Mouse (Mus musculus): Measurements from ENCODE around the gene Snx10. TPM values are rescaled to one million over a fixed set of nuclear protein-coding genes. Genes with fewer than 3 reads are reported as not detected.

The Snx10 gene
- polyA plus RNA-seq, 1 experiment from 2014 or later, result 17.2 TPM

GRCm38 (mm10) chr6:51497321-51498111, 26.2 kb upstream of the Snx10 start:
- no peak for ATAC-seq (replicated peaks; ENCODE audit: extremely low read depth, insufficient read depth, low FRiP score)
- H3K4me2 ChIP-seq (ENCODE audit: low read depth, low read length), result no peak overlapping the region
- H3K36me3 ChIP-seq (ENCODE audit: control insufficient read depth, insufficient read depth), result no peaks in the 10 kb centered on the region
- H3K4me3 ChIP-seq (ENCODE audit: low read length), result no peak overlapping the region
- no peak overlapping the region for H3K9ac ChIP-seq (ENCODE audit: low read length)
- H3K27ac ChIP-seq (ENCODE audit: low read length), result no peak overlapping the region
- H3K27me3 ChIP-seq (ENCODE audit: control insufficient read depth, insufficient read depth, low read length), result no peaks in the 10 kb centered on the region
- 52% methylated on average over 8 of the region's 8 CpGs for WGBS
- no peaks in the 10 kb centered on the region for H3K4me1 ChIP-seq (ENCODE audit: control insufficient read depth, insufficient read depth, low read length)
- H3K9me3 ChIP-seq (replicated peaks; ENCODE audit: control insufficient read depth, low read length), result no peaks in the 10 kb centered on the region

DNA sequence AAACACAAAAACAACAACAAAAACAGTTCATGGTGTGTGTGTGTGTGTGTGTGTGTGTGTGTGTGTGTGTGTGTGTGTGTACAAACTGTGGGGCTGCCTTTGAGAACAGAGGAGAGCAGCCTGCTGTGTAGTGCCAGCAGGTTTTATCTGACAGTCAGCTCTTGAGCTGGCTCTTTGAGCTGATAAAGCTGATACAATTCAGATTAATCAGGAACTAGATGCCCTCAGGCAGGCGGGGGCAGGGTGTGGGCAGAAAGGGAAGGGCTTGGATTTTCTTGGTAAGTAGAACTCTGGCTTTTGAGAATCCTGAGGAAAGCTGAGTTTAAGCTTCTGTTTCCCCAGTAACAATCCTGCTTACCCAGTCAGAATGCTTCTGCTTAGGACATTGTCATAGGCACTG, 18.0 kb upstream of the Snx10 start:
- no peak overlapping the region for H3K9ac ChIP-seq (ENCODE audit: low read length)
- no peak overlapping the region for H3K4me2 ChIP-seq (ENCODE audit: low read depth, low read length)
- no peaks in the 10 kb centered on the region for H3K27me3 ChIP-seq (ENCODE audit: control insufficient read depth, insufficient read depth, low read length)
- no peak overlapping the region for H3K27ac ChIP-seq (ENCODE audit: low read length)
- no peak overlapping the region for H3K4me3 ChIP-seq (ENCODE audit: low read length)
- no peak for ATAC-seq (replicated peaks; ENCODE audit: extremely low read depth, insufficient read depth, low FRiP score)
- 44% methylated on average over 1 of the region's 1 CpGs for WGBS
- H3K36me3 ChIP-seq (ENCODE audit: control insufficient read depth, insufficient read depth), result no peaks in the 10 kb centered on the region
- no peaks in the 10 kb centered on the region for H3K9me3 ChIP-seq (replicated peaks; ENCODE audit: control insufficient read depth, low read length)
- no peaks in the 10 kb centered on the region; the same call in 1 of the 2 replicates for H3K4me1 ChIP-seq (ENCODE audit: control insufficient read depth, insufficient read depth, low read length)

DNA sequence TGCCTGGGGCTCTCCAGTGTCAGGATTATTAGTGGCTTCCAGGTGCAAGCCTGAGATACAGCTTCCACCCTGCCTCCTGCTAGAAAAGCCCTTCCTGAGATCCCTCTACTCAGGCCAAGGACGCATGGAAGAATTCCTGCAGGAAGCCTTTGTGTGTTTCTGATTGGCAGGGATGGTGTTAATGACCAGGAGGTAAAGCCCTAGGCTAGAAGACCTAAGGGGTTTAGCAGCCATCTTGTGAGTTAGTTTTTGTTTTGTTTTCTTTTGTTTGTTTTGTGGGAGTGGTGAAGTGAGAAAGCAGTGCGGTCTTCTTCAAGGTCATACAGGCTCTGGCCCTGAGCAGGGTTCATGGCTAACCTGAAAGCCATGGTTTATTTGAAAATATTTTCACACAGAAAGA, 16.1 kb upstream of the Snx10 start:
- Histone ChIP-seq H3K4me2 (ENCODE audit: low read depth, low read length) (no peak overlapping the region), H3K4me1 (ENCODE audit: control insufficient read depth, insufficient read depth, low read length) (no peaks in the 10 kb centered on the region; the same call in 1 of the 2 replicates), H3K36me3 (ENCODE audit: control insufficient read depth, insufficient read depth) (no peaks in the 10 kb centered on the region), H3K27me3 (ENCODE audit: control insufficient read depth, insufficient read depth, low read length) (no peaks in the 10 kb centered on the region), H3K4me3 (ENCODE audit: low read length) (no peak overlapping the region), H3K9ac (ENCODE audit: low read length) (no peak overlapping the region), H3K27ac (ENCODE audit: low read length) (no peak overlapping the region), H3K9me3 (replicated peaks; ENCODE audit: control insufficient read depth, low read length) (no peaks in the 10 kb centered on the region)
- no peak for ATAC-seq (replicated peaks; ENCODE audit: extremely low read depth, insufficient read depth, low FRiP score)
- 73% methylated on average over 2 of the region's 2 CpGs for WGBS

- H3K27ac ChIP-seq (ENCODE audit: low read length), result no peak overlapping the region
Observed at GRCm38 (mm10) chr6:51508750-51509648, 14.7 kb upstream of the Snx10 start.

GRCm38 (mm10) chr6:51510094-51510493, 13.6 kb upstream of the Snx10 start:
- H3K4me2 ChIP-seq (ENCODE audit: low read depth, low read length), result no peak overlapping the region
- ATAC-seq (replicated peaks; ENCODE audit: extremely low read depth, insufficient read depth, low FRiP score), result no peak
- H3K9ac ChIP-seq (ENCODE audit: low read length), result no peak overlapping the region
- WGBS, result 30% methylated on average over 5 of the region's 5 CpGs
- no peaks in the 10 kb centered on the region for H3K36me3 ChIP-seq (ENCODE audit: control insufficient read depth, insufficient read depth)
- no peak overlapping the region for H3K4me3 ChIP-seq (ENCODE audit: low read length)
- no peaks in the 10 kb centered on the region; the same call in 1 of the 2 replicates for H3K4me1 ChIP-seq (ENCODE audit: control insufficient read depth, insufficient read depth, low read length)
- H3K27ac ChIP-seq (ENCODE audit: low read length), result no peak overlapping the region
- H3K9me3 ChIP-seq (replicated peaks; ENCODE audit: control insufficient read depth, low read length), result no peaks in the 10 kb centered on the region
- no peaks in the 10 kb centered on the region for H3K27me3 ChIP-seq (ENCODE audit: control insufficient read depth, insufficient read depth, low read length)

More at GRCm38 (mm10) chr6:51508750-51509648, 14.7 kb upstream of the Snx10 start:
- 19% methylated on average over 18 of the region's 18 CpGs for WGBS
- Histone ChIP-seq H3K4me2 (ENCODE audit: low read depth, low read length) (peak overlapping the region; percentile 62), H3K27me3 (ENCODE audit: control insufficient read depth, insufficient read depth, low read length) (no peaks in the 10 kb centered on the region), H3K4me3 (ENCODE audit: low read length) (peak overlapping the region; percentile 44), H3K9me3 (replicated peaks; ENCODE audit: control insufficient read depth, low read length) (no peaks in the 10 kb centered on the region), H3K4me1 (ENCODE audit: control insufficient read depth, insufficient read depth, low read length) (no peaks in the 10 kb centered on the region; the same call in 1 of the 2 replicates), H3K9ac (ENCODE audit: low read length) (peak overlapping the region; percentile 52), H3K36me3 (ENCODE audit: control insufficient read depth, insufficient read depth) (no peaks in the 10 kb centered on the region)
- ATAC-seq (replicated peaks; ENCODE audit: extremely low read depth, insufficient read depth, low FRiP score), result peak; percentile 75

- no peak for ATAC-seq (replicated peaks; ENCODE audit: extremely low read depth, insufficient read depth, low FRiP score)
- 54% methylated on average over 1 of the region's 1 CpGs for WGBS
- Histone ChIP-seq H3K4me1 (ENCODE audit: control insufficient read depth, insufficient read depth, low read length) (no peaks in the 10 kb centered on the region; the same call in 1 of the 2 replicates), H3K9ac (ENCODE audit: low read length) (no peak overlapping the region), H3K9me3 (replicated peaks; ENCODE audit: control insufficient read depth, low read length) (no peaks in the 10 kb centered on the region), H3K4me2 (ENCODE audit: low read depth, low read length) (no peak overlapping the region), H3K27ac (ENCODE audit: low read length) (no peak overlapping the region), H3K36me3 (ENCODE audit: control insufficient read depth, insufficient read depth) (no peaks in the 10 kb centered on the region), H3K27me3 (ENCODE audit: control insufficient read depth, insufficient read depth, low read length) (no peaks in the 10 kb centered on the region), H3K4me3 (ENCODE audit: low read length) (no peak overlapping the region)
Observed at GRCm38 (mm10) chr6:51510946-51511345, 12.8 kb upstream of the Snx10 start.

DNA sequence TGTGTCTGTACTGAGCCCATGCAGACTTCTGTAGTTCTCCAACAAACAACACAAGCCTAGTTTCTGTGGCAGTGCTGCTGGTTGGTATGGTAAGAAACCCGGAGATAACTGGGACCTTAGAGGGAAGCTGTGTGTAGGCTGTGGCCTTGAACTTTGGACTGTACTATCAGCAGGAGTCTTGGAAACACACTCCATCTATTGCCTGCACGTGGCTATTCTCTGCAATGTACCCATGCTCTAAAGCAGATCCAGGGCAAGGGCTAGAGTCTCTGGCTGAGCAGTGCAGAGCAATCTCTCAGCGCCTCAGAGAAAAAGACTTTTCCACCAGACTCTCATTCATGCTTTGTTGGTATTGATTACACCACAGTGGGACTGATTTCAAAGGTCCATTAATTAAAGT, 10.0 kb upstream of the Snx10 start:
- no peak for ATAC-seq (replicated peaks; ENCODE audit: extremely low read depth, insufficient read depth, low FRiP score)
- H3K27ac ChIP-seq (ENCODE audit: low read length), result no peak overlapping the region
- H3K4me3 ChIP-seq (ENCODE audit: low read length), result no peak overlapping the region
- no peak overlapping the region for H3K9ac ChIP-seq (ENCODE audit: low read length)
- no peaks in the 10 kb centered on the region; the same call in 1 of the 2 replicates for H3K4me1 ChIP-seq (ENCODE audit: control insufficient read depth, insufficient read depth, low read length)
- no peak overlapping the region for H3K4me2 ChIP-seq (ENCODE audit: low read depth, low read length)
- H3K27me3 ChIP-seq (ENCODE audit: control insufficient read depth, insufficient read depth, low read length), result no peaks in the 10 kb centered on the region
- H3K36me3 ChIP-seq (ENCODE audit: control insufficient read depth, insufficient read depth), result 0 out of 2 replicates have a peak, but pooled peaks cover 2% of the 10 kb centered on the region
- peaks cover 10% of the 10 kb centered on the region for H3K9me3 ChIP-seq (replicated peaks; ENCODE audit: control insufficient read depth, low read length)
- WGBS, result 76% methylated on average over 3 of the region's 3 CpGs

GRCm38 (mm10) chr6:51514860-51515259, 8.8 kb upstream of the Snx10 start:
- H3K9ac ChIP-seq (ENCODE audit: low read length), result no peak overlapping the region
- no peak for ATAC-seq (replicated peaks; ENCODE audit: extremely low read depth, insufficient read depth, low FRiP score)
- H3K4me1 ChIP-seq (ENCODE audit: control insufficient read depth, insufficient read depth, low read length), result no peaks in the 10 kb centered on the region
- H3K4me3 ChIP-seq (ENCODE audit: low read length), result no peak overlapping the region
- no peaks in the 10 kb centered on the region for H3K27me3 ChIP-seq (ENCODE audit: control insufficient read depth, insufficient read depth, low read length)
- H3K36me3 ChIP-seq (ENCODE audit: control insufficient read depth, insufficient read depth), result 0 out of 2 replicates have a peak, but pooled peaks cover 2% of the 10 kb centered on the region
- peaks cover 10% of the 10 kb centered on the region for H3K9me3 ChIP-seq (replicated peaks; ENCODE audit: control insufficient read depth, low read length)
- WGBS, result 87% methylated on average over 7 of the region's 7 CpGs
- H3K4me2 ChIP-seq (ENCODE audit: low read depth, low read length), result no peak overlapping the region
- H3K27ac ChIP-seq (ENCODE audit: low read length), result no peak overlapping the region

DNA sequence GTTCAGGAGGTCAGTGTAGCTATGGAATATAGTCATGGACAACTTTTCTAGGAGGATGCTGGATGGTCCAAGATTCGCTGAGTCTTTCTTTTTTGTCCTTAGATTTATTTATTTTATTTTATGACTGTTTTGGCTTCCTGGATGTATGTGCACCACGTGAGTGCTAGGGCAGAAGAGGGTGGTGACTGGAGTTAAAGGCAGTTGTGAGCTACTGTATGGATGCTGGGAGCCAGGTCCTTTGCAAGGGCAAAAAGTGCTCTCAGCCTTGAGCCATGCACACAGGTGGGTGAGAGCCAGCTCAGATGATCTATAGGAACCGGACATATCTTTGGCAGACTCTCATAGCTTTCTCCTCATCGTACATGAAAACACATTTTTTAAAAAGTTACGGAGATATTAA, 391 bp upstream of the Snx10 start:
- peak overlapping the region; percentile 80 for H3K9ac ChIP-seq (ENCODE audit: low read length)
- 26% methylated on average over 5 of the region's 5 CpGs for WGBS
- peak overlapping the region; percentile 75 for H3K4me2 ChIP-seq (ENCODE audit: low read depth, low read length)
- no peaks in the 10 kb centered on the region for H3K36me3 ChIP-seq (ENCODE audit: control insufficient read depth, insufficient read depth)
- no peaks in the 10 kb centered on the region for H3K27me3 ChIP-seq (ENCODE audit: control insufficient read depth, insufficient read depth, low read length)
- no peak for ATAC-seq (replicated peaks; ENCODE audit: extremely low read depth, insufficient read depth, low FRiP score)
- H3K27ac ChIP-seq (ENCODE audit: low read length), result no peak overlapping the region; the same call in 1 of the 2 replicates
- H3K9me3 ChIP-seq (replicated peaks; ENCODE audit: control insufficient read depth, low read length), result no peaks in the 10 kb centered on the region
- peaks cover 9% of the 10 kb centered on the region for H3K4me1 ChIP-seq (ENCODE audit: control insufficient read depth, insufficient read depth, low read length)
- peak overlapping the region; percentile 68 for H3K4me3 ChIP-seq (ENCODE audit: low read length)

All from heart, embryonic 16.5 days (tissue).